9 mouse cellular contexts compared by ENCODE assay signal in the genomic region with DNA sequence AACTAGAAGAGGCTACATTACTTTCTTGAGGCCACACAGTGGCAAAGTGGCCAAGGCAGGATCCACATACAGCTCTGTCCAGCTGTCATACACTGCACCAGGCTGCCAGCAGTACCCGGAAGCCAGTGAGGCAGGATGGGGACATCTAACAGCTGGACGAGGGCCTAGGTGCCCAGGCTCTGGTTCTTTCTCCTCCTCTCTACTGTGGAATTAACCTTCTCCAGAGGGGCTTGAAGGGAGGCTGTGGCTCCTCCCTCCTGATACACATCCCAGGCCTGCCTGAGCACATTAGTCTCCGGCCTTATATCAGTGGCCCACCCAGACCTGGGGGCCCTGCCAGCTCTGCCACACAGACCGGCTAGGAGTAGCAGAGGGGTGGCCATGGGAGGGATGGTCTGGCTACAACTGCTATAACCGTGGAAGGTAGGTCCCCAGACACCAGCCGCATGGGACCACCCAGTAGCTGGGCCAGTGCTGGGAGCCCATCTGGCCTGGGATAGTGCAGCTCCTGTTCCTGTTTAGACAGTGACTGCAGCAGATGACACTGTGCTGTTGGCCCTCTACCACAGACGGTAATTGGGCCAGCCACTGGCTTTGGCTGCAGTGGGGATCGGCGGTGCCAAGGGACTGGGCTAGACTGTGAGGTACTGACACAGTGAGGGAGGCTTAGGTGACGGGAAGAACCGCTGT. TPM values are rescaled to one million over a fixed set of nuclear protein-coding genes. Genes with fewer than 3 reads are reported as not detected.
DNase-seq lines count a peak whose midpoint lies in the region; ATAC-seq lines count a peak whose summit lies in the region.
"Had no signal": no experiment of that assay in that cellular context is flagged by ENCODE, and none has a peak within 500 bp of the region (broad histone marks: within the 10 kb centered on the region; RNA-seq: fewer than 3 reads in every experiment).

No protein-coding gene starts in this region.

- DNase-seq in kidney, adult 18-20 months: no peak
- DNase-seq in cerebellum, adult 18-20 months: peak; percentile 74 to 84
- peak; percentile 78 for DNase-seq in gastrocnemius, postnatal 10 days
- peak; percentile 39 to 53 for DNase-seq in layer of hippocampus, postnatal 36 days
- DNase-seq in retina, postnatal 1 day: peak; percentile 79
- no peak for DNase-seq in yolk sac, embryonic 10.5 days (ENCODE audit: low spot score)
- DNase-seq in right cerebral cortex, adult 18-20 months: no peak

- WGBS in kidney, embryonic 15.5 days: 64% methylated on average over 11 of the region's 11 CpGs

- H3K27me3 ChIP-seq in kidney, embryonic 15.5 days: no peaks in the 10 kb centered on the region

- no peak overlapping the region for H3K9ac ChIP-seq in kidney, embryonic 15.5 days

- no peaks in the 10 kb centered on the region for H3K9me3 ChIP-seq in kidney, embryonic 15.5 days (replicated peaks)
- H3K9me3 ChIP-seq: megakaryocyte, embryonic 14.5 days had no signal

- H3K4me2 ChIP-seq in kidney, embryonic 15.5 days: no peak overlapping the region

- H3K4me1 ChIP-seq in kidney, embryonic 15.5 days: peaks cover 23% of the 10 kb centered on the region

- ATAC-seq in kidney, embryonic 15.5 days (replicated peaks; ENCODE audit: low FRiP score): peak; percentile 44; the same call in 1 of the 2 replicates

- no peaks in the 10 kb centered on the region for H3K36me3 ChIP-seq in kidney, embryonic 15.5 days

- H3K27ac ChIP-seq in kidney, embryonic 15.5 days: no peak overlapping the region

- no peak overlapping the region for H3K4me3 ChIP-seq in kidney, embryonic 15.5 days (replicated peaks)
- H3K4me3 ChIP-seq: megakaryocyte, embryonic 14.5 days had no signal

RNA-seq across cellular contexts. Expression of a gene that starts 37.5 kb away (rescaled TPM):
- polyA plus RNA-seq in kidney, embryonic 15.5 days (2015; fragmentation: Nextera tagmentation; extraction: Ambion mirVana): 35.0 and 40.9 TPM in 2 replicates
- total RNA-seq in gastrocnemius, postnatal 10 days (2021): 100 to 1,000 TPM; 258 to 272 TPM
- 1 to 10 TPM; 1.1 to 1.7 TPM for total RNA-seq in layer of hippocampus, postnatal 36 days (2021)

RNA-seq across cellular contexts. Expression of a gene that starts 46.9 kb away (rescaled TPM):
- polyA plus RNA-seq in kidney, embryonic 15.5 days (2015; fragmentation: Nextera tagmentation; extraction: Ambion mirVana): 11.2 and 14.0 TPM in 2 replicates
- 1 to 10 TPM; 3.1 to 4.7 TPM for total RNA-seq in gastrocnemius, postnatal 10 days (2021)
- 10 to 100 TPM; 30.9 to 39.9 TPM for total RNA-seq in layer of hippocampus, postnatal 36 days (2021)

Comparison
In these comparisons a context has a peak if more than half of its experiments do, and no peak if none do; other contexts are left out.
1. DNase-seq: peak in cerebellum, adult 18-20 months (2 of 2), gastrocnemius, postnatal 10 days (single experiment), layer of hippocampus, postnatal 36 days (2 of 2) and retina, postnatal 1 day (single experiment); none in kidney, adult 18-20 months (single experiment), yolk sac, embryonic 10.5 days (single experiment) and right cerebral cortex, adult 18-20 months (single experiment).
2. RNA of a gene that starts 37.5 kb away (total RNA-seq): 258 to 272 TPM in gastrocnemius, postnatal 10 days; 1.1 to 1.7 TPM in layer of hippocampus, postnatal 36 days; every median in the first group is over 10 times any median in the second.
3. RNA of a gene that starts 46.9 kb away (total RNA-seq): 30.9 to 39.9 TPM in layer of hippocampus, postnatal 36 days; 3.1 to 4.7 TPM in gastrocnemius, postnatal 10 days; every median in the first group is over 4 times any median in the second.